Mouse (Mus musculus) left cerebral cortex, postnatal 14 days (tissue): ENCODE data around the gene Thpo. TPM values are rescaled to one million over a fixed set of nuclear protein-coding genes. Genes with fewer than 3 reads are reported as not detected.

Experiments
- DNase-seq, 2 experiments: peaks; one replicate each; pipeline ENCODE4 v3.0.0; 2021 to 2022; ENCODE audit warnings: low spot score in 2 of 2, mixed read lengths in 1 of 2
- intact Hi-C: fragments of 180-260 bp; cut with DNase I; formaldehyde crosslinking; loops from one replicate; pipeline ENCODE4 v1.15.1; 2025
- total RNA-seq, 2 experiments: library from RNA; stranded (reverse); gene quantifications; 2 replicates each; pipeline ENCODE4 v1.2.3; 2021

Thpo gene
- total RNA-seq, 2 experiments from 2014 or later: 3.8 to 4.5 TPM

- intact Hi-C loops: loop anchor here (2.0 kb wide), 1 partner anchor 52 kb away; no protein-coding TSS in a partner anchor
- no peak for DNase-seq
Measured at GRCm38 (mm10) chr16:20708939-20709734, 25.2 kb downstream of the Thpo start.

- intact Hi-C loops: loop anchor here (2.0 kb wide), 1 partner anchor 52 kb away; no protein-coding TSS in a partner anchor
- no peak for DNase-seq
Measured at GRCm38 (mm10) chr16:20708220-20708938, 25.9 kb downstream of the Thpo start.

- no peak for DNase-seq
- intact Hi-C loops: no loop called here
Measured at GRCm38 (mm10) chr16:20706407-20707055, 27.8 kb downstream of the Thpo start.

- intact Hi-C loops: no loop called here
Measured at GRCm38 (mm10) chr16:20705786-20706185, 28.5 kb downstream of the Thpo start.

GRCm38 (mm10) chr16:20703699-20704400, 30.5 kb downstream of the Thpo start:
- no peak for DNase-seq
- intact Hi-C loops: no loop called here

More at GRCm38 (mm10) chr16:20705786-20706185, 28.5 kb downstream of the Thpo start:
- DNase-seq: no peak

GRCm38 (mm10) chr16:20703071-20703470, 31.2 kb downstream of the Thpo start:
- intact Hi-C loops: no loop called here
- no peak for DNase-seq

GRCm38 (mm10) chr16:20702522-20702893, 31.8 kb downstream of the Thpo start:
- DNase-seq: peak; percentile 75 to 91
- intact Hi-C loops: no loop called here

GRCm38 (mm10) chr16:20701729-20702521, 32.4 kb downstream of the Thpo start:
- intact Hi-C loops: no loop called here
- no peak for DNase-seq

- no peak for DNase-seq
Measured at GRCm38 (mm10) chr16:20701316-20701715, 33.0 kb downstream of the Thpo start.

GRCm38 (mm10) chr16:20700036-20700435, 34.3 kb downstream of the Thpo start:
- intact Hi-C loops: no loop called here
- DNase-seq: no peak

More at GRCm38 (mm10) chr16:20701316-20701715, 33.0 kb downstream of the Thpo start:
- intact Hi-C loops: no loop called here

GRCm38 (mm10) chr16:20699266-20699665, 35.0 kb downstream of the Thpo start:
- DNase-seq: no peak
- intact Hi-C loops: no loop called here

GRCm38 (mm10) chr16:20695622-20696323, 38.5 kb downstream of the Thpo start:
- intact Hi-C loops: no loop called here
- peak; percentile 99 for DNase-seq

- intact Hi-C loops: no loop called here
- DNase-seq: peak; percentile 76 to 92
Measured at GRCm38 (mm10) chr16:20694781-20695180, 39.5 kb downstream of the Thpo start.

- intact Hi-C loops: no loop called here
- peak; percentile 95 for DNase-seq
Measured at GRCm38 (mm10) chr16:20693111-20693701, 41.1 kb downstream of the Thpo start, which contains the start of gene Fam131a. Gene Fam131a (plus strand): TSS chr16:20693241.

- no peak for DNase-seq
- intact Hi-C loops: no loop called here
Measured at GRCm38 (mm10) chr16:20692241-20692965, 41.9 kb downstream of the Thpo start.

GRCm38 (mm10) chr16:20691617-20692016, 42.7 kb downstream of the Thpo start:
- DNase-seq: no peak
- intact Hi-C loops: no loop called here

- intact Hi-C loops: no loop called here
- DNase-seq: no peak
Measured at GRCm38 (mm10) chr16:20690774-20691173, 43.5 kb downstream of the Thpo start.
